Comparison of ENCODE assay signal across 9 mouse cellular contexts in the genomic region with DNA sequence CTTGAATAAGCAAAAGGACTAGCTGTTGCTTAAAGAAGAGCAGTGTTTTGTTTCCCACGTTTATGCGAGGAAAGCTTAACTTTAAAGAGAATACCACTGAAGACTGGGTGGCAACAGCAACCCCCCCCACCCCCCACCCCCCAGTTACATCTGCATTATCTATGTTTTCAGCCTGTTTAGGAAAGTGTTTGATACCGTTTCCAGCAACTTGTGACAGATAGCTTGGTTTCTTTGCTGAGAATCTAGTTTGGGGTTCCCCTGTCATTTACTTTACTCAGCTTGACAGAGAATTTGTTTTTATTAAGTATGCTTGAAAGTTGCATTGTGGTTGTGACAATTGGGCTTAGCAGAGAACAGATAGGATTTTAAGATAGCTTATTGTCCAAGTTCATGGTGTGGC. TPM values are rescaled to one million over a fixed set of nuclear protein-coding genes. Genes with fewer than 3 reads are reported as not detected.
DNase-seq lines count a peak whose midpoint lies in the region; ATAC-seq and TF ChIP-seq lines count a peak whose summit lies in the region.
"Had no signal": no experiment of that assay in that cellular context is flagged by ENCODE, and none has a peak within 500 bp of the region (broad histone marks: within the 10 kb centered on the region; RNA-seq: fewer than 3 reads in every experiment).

No protein-coding gene starts in this region.

- no peak for ATAC-seq in hindbrain, embryonic 11.5 days (ENCODE audit: low FRiP score)

- H3K4me3 ChIP-seq in heart, embryonic 10.5 days, result peak overlapping the region; percentile 97
- H3K4me3 ChIP-seq in E14TG2a.4 (replicated peaks; ENCODE audit: low read length), result peak overlapping the region; percentile 95
- peak overlapping the region; percentile 95 for H3K4me3 ChIP-seq in hindbrain, embryonic 11.5 days (ENCODE audit: low read depth, low read length)
- H3K4me3 ChIP-seq in macrophage (ENCODE audit: inconsistent target), result peak overlapping the region; percentile 79

- WGBS in heart, embryonic 10.5 days, result 3% methylated on average over 3 of the region's 3 CpGs
- 15% methylated on average over 3 of the region's 3 CpGs for WGBS in hindbrain, embryonic 11.5 days
- WGBS in macrophage (ENCODE audit: missing documents), result 9% methylated on average over 3 of the region's 3 CpGs

- DNase-seq in heart, embryonic 10.5 days (ENCODE audit: low spot score), result no peak
- DNase-seq in heart, adult 18-20 months, result no peak
- DNase-seq in hindbrain, embryonic 11.5 days (ENCODE audit: low spot score), result no peak
- DNase-seq in right cerebral cortex, adult 18-20 months, result no peak
- DNase-seq in MN1 (ENCODE audit: low spot score), result no peak
- no peak for DNase-seq in layer of hippocampus, postnatal 14 days (ENCODE audit: low spot score in 2 of 2)
- DNase-seq: cerebellum, postnatal 25 days had no signal

- peaks cover 8% of the 10 kb centered on the region; the same call in 1 of the 2 replicates for H3K36me3 ChIP-seq in heart, embryonic 10.5 days
- peaks cover 11% of the 10 kb centered on the region for H3K36me3 ChIP-seq in E14TG2a.4 (ENCODE audit: insufficient read depth, low read length)
- H3K36me3 ChIP-seq in hindbrain, embryonic 11.5 days (ENCODE audit: control insufficient read depth, insufficient read depth, low read length), result no peaks in the 10 kb centered on the region; the same call in 1 of the 2 replicates
- H3K36me3 ChIP-seq in macrophage (ENCODE audit: inconsistent target), result no peaks in the 10 kb centered on the region

- no peak for TF ChIP-seq CTCF in E14TG2a.4 (conservative IDR thresholded peaks at IDR 0.05; ENCODE audit: low read length)

- peak overlapping the region; percentile 98; the same call in 1 of the 2 replicates for H3K27ac ChIP-seq in heart, embryonic 10.5 days
- no peak overlapping the region for H3K27ac ChIP-seq in hindbrain, embryonic 11.5 days (ENCODE audit: low read depth, low read length)
- H3K27ac ChIP-seq in macrophage, result peak overlapping the region; percentile 47

- H3K4me1 ChIP-seq in heart, embryonic 10.5 days, result peaks cover 19% of the 10 kb centered on the region; the same call in 1 of the 2 replicates
- peaks cover 42% of the 10 kb centered on the region for H3K4me1 ChIP-seq in E14TG2a.4 (replicated peaks; ENCODE audit: low read depth, low read length)
- H3K4me1 ChIP-seq in hindbrain, embryonic 11.5 days (replicated peaks; ENCODE audit: control insufficient read depth, insufficient read depth, low read length), result peaks cover 2% of the 10 kb centered on the region; the same call in 1 of the 2 replicates

- H3K27me3 ChIP-seq in heart, embryonic 10.5 days (ENCODE audit: insufficient read depth, poor library complexity, severe bottlenecking), result no peaks in the 10 kb centered on the region
- no peaks in the 10 kb centered on the region for H3K27me3 ChIP-seq in E14TG2a.4 (ENCODE audit: insufficient read depth, low read length)
- no peaks in the 10 kb centered on the region for H3K27me3 ChIP-seq in hindbrain, embryonic 11.5 days (ENCODE audit: control insufficient read depth, insufficient read depth, low read length)

- peaks cover 57% of the 10 kb centered on the region for H3K79me2 ChIP-seq in macrophage (ENCODE audit: inconsistent target)

- no peaks in the 10 kb centered on the region for H3K9me3 ChIP-seq in heart, embryonic 10.5 days
- H3K9me3 ChIP-seq in E14TG2a.4 (ENCODE audit: low read length), result no peaks in the 10 kb centered on the region
- no peaks in the 10 kb centered on the region for H3K9me3 ChIP-seq in hindbrain, embryonic 11.5 days (ENCODE audit: control insufficient read depth, low read length)

- peak overlapping the region; percentile 95 for H3K9ac ChIP-seq in hindbrain, embryonic 11.5 days (ENCODE audit: low read depth, low read length)

- H3K4me2 ChIP-seq in hindbrain, embryonic 11.5 days (replicated peaks; ENCODE audit: low read depth, low read length), result peak overlapping the region; percentile 54

RNA-seq across cellular contexts. Expression of a gene that starts 1.4 kb away (rescaled TPM):
- polyA plus RNA-seq in heart, embryonic 10.5 days (2016; fragmentation: Nextera tagmentation; extraction: Ambion mirVana), result 49.1 and 55.1 TPM in 2 replicates
- total RNA-seq in heart, adult 18-20 months (2021), result 10 to 100 TPM; 26.7 to 30.0 TPM
- 101 and 116 TPM in 2 replicates for polyA plus RNA-seq in hindbrain, embryonic 11.5 days (2014; fragmentation: Nextera tagmentation; extraction: Ambion mirVana)
- 100 to 1,000 TPM; 258 to 546 (median 384) TPM for total RNA-seq in macrophage (2018; cell fraction: chromatin; rRNA removed)
- 10 to 100 TPM; 19.9 to 47.2 (median 33.0) TPM for total RNA-seq in macrophage (2018; cell fraction: cytosol; rRNA removed)
- 100 to 1,000 TPM; 129 to 356 (median 224) TPM for total RNA-seq in macrophage (2018; cell fraction: nucleus; rRNA removed)
- 38.8 to 42.0 TPM (median 39.1 TPM) in 3 replicates for polyA plus RNA-seq in macrophage (2018)
- 10 to 100 TPM; 90.7 to 93.2 TPM for total RNA-seq in layer of hippocampus, postnatal 14 days (2021)

RNA-seq across cellular contexts. Expression of a gene that starts 47.6 kb away (rescaled TPM):
- polyA plus RNA-seq in heart, embryonic 10.5 days (2016; fragmentation: Nextera tagmentation; extraction: Ambion mirVana), result 1.7 and 2.0 TPM in 2 replicates
- under 1 TPM; 0.20 to 0.21 TPM for total RNA-seq in heart, adult 18-20 months (2021)
- 2.1 and 2.4 TPM in 2 replicates for polyA plus RNA-seq in hindbrain, embryonic 11.5 days (2014; fragmentation: Nextera tagmentation; extraction: Ambion mirVana)
- total RNA-seq in macrophage (2018; cell fraction: chromatin; rRNA removed), result not detected
- not detected for total RNA-seq in macrophage (2018; cell fraction: cytosol; rRNA removed)
- not detected for total RNA-seq in macrophage (2018; cell fraction: nucleus; rRNA removed)
- not detected in 3 replicates for polyA plus RNA-seq in macrophage (2018)
- under 1 TPM; 0.41 to 0.53 TPM for total RNA-seq in layer of hippocampus, postnatal 14 days (2021)

RNA-seq across cellular contexts. Expression of a gene that starts 47.7 kb away (rescaled TPM):
- not detected in 2 replicates for polyA plus RNA-seq in heart, embryonic 10.5 days (2016; fragmentation: Nextera tagmentation; extraction: Ambion mirVana)
- total RNA-seq in heart, adult 18-20 months (2021), result not detected
- not detected in 2 replicates for polyA plus RNA-seq in hindbrain, embryonic 11.5 days (2014; fragmentation: Nextera tagmentation; extraction: Ambion mirVana)
- not detected for total RNA-seq in macrophage (2018; cell fraction: chromatin; rRNA removed)
- total RNA-seq in macrophage (2018; cell fraction: cytosol; rRNA removed), result not detected
- not detected for total RNA-seq in macrophage (2018; cell fraction: nucleus; rRNA removed)
- polyA plus RNA-seq in macrophage (2018), result not detected in 3 replicates
- not detected for total RNA-seq in layer of hippocampus, postnatal 14 days (2021)
